Mouse (Mus musculus) CH12.LX (cell line): ENCODE data around the gene Zfp326. TPM values are rescaled to one million over a fixed set of nuclear protein-coding genes. Genes with fewer than 3 reads are reported as not detected.

Source experiments
- DNase-seq: peaks from one replicate; pipeline ENCODE4 v3.0.0-alpha.2; 2013; ENCODE audit errors: extremely low read depth
- H3K27ac ChIP-seq: 2 replicates; pipeline ENCODE4 v1.5.1; 2012; ENCODE audit warnings: low read depth, mild to moderate bottlenecking, control low read depth, moderate library complexity; ENCODE audit not compliant: insufficient read depth
- H3K27me3 ChIP-seq: replicated peaks from 2 replicates; pipeline ENCODE3; 2012; ENCODE audit warnings: inconsistent platforms
- H3K36me3 ChIP-seq, 2 experiments: replicated peaks in 1 of 2; 2 replicates each; pipeline versions ENCODE3 to v1.6.1; 2012; ENCODE audit warnings: inconsistent platforms in 1 of 2, low read length in 1 of 2, mild to moderate bottlenecking in 1 of 2, mixed read lengths in 1 of 2, moderate library complexity in 1 of 2; ENCODE audit not compliant: control insufficient read depth in 1 of 2, insufficient read depth in 1 of 2
- H3K4me1 ChIP-seq, 2 experiments: 2 replicates each; pipeline ENCODE4 v1.6.1; 2012; ENCODE audit warnings: inconsistent platforms in 1 of 2, moderate library complexity in 1 of 2; ENCODE audit not compliant: insufficient read depth in 2 of 2, control insufficient read depth in 1 of 2
- H3K4me2 ChIP-seq: 2 replicates; pipeline ENCODE4 v1.6.1; 2012; ENCODE audit warnings: low read depth, mild to moderate bottlenecking, control low read depth; ENCODE audit not compliant: poor library complexity, insufficient read depth, severe bottlenecking
- H3K4me3 ChIP-seq, 3 experiments: fragments of 150-350 bp in 1 of 3; sonication (generic) in 1 of 3; replicated peaks in 1 of 3; 2 replicates each; pipeline versions ENCODE3 to v1.5.1; 2011 to 2012; ENCODE audit warnings: low read depth in 2 of 3, low read length in 2 of 3, mild to moderate bottlenecking in 2 of 3, moderate library complexity in 2 of 3, control low read depth in 1 of 3, improper control_type of control experiment in 1 of 3, inconsistent platforms in 1 of 3, mixed read lengths in 1 of 3; ENCODE audit not compliant: poor library complexity in 1 of 3
- H3K79me2 ChIP-seq: replicated peaks from 2 replicates; pipeline ENCODE4 v1.6.1; 2012; ENCODE audit warnings: mild to moderate bottlenecking, moderate library complexity; ENCODE audit not compliant: control insufficient read depth, poor library complexity, insufficient read depth, severe bottlenecking; ENCODE audit errors: extremely low read depth
- H3K9ac ChIP-seq: 2 replicates; pipeline ENCODE4 v1.6.1; 2012; ENCODE audit warnings: low read depth, mild to moderate bottlenecking, control low read depth, moderate library complexity; ENCODE audit not compliant: insufficient read depth
- H3K9me3 ChIP-seq: replicated peaks from 2 replicates; pipeline ENCODE3; 2012; ENCODE audit warnings: low read length, inconsistent platforms, mixed read lengths
- CHD1 ChIP-seq: IDR thresholded peaks from 2 replicates; pipeline ENCODE4 v1.6.1; 2012; ENCODE audit warnings: low read depth, low read length, improper control_type of control experiment, inconsistent platforms
- CTCF ChIP-seq, 2 experiments: IDR thresholded peaks in 1 of 2; conservative IDR thresholded peaks in 1 of 2; 2 replicates each; pipeline ENCODE4 v1.5.1; 2011 to 2012; ENCODE audit warnings: low read depth in 2 of 2, low read length in 2 of 2, improper control_type of control experiment in 1 of 2, inconsistent platforms in 1 of 2, mild to moderate bottlenecking in 1 of 2, moderate library complexity in 1 of 2
- GABPA ChIP-seq: IDR thresholded peaks from 2 replicates; pipeline ENCODE4 v1.6.1; 2012; ENCODE audit warnings: low read depth, low read length, improper control_type of control experiment, inconsistent platforms; ENCODE audit not compliant: insufficient replicate concordance
- IRF4 ChIP-seq: IDR thresholded peaks from 2 replicates; pipeline ENCODE4 v1.6.1; 2014; ENCODE audit warnings: low read depth, mild to moderate bottlenecking, inconsistent platforms, low read length, improper control_type of control experiment
- JUN ChIP-seq: IDR thresholded peaks from 2 replicates; pipeline ENCODE4 v1.6.1; 2011; ENCODE audit warnings: low read depth, mild to moderate bottlenecking, low read length, improper control_type of control experiment, moderate library complexity; ENCODE audit not compliant: insufficient read depth
- MAFK ChIP-seq: IDR thresholded peaks from 2 replicates; pipeline ENCODE4 v1.6.1; 2011; ENCODE audit warnings: low read length, improper control_type of control experiment; ENCODE audit not compliant: insufficient replicate concordance
- MEF2A ChIP-seq: IDR thresholded peaks from 2 replicates; pipeline ENCODE4 v1.6.1; 2014; ENCODE audit warnings: low read depth, mild to moderate bottlenecking, inconsistent platforms, low read length, improper control_type of control experiment, borderline replicate concordance
- NELFE ChIP-seq: IDR thresholded peaks from 2 replicates; pipeline ENCODE4 v1.6.1; 2011; ENCODE audit warnings: low read depth, low read length, improper control_type of control experiment
- NRF1 ChIP-seq: IDR thresholded peaks from 2 replicates; pipeline ENCODE4 v1.6.1; 2014; ENCODE audit warnings: low read depth, mild to moderate bottlenecking, inconsistent platforms, low read length, improper control_type of control experiment, moderate library complexity
- RAD21 ChIP-seq: IDR thresholded peaks from 2 replicates; pipeline ENCODE4 v1.6.1; 2011; ENCODE audit warnings: low read depth, mild to moderate bottlenecking, low read length, improper control_type of control experiment, moderate library complexity
- SIN3A ChIP-seq: IDR thresholded peaks from 2 replicates; pipeline ENCODE4 v1.6.1; 2012; ENCODE audit warnings: low read length, improper control_type of control experiment, inconsistent platforms
- SMC3 ChIP-seq: IDR thresholded peaks from 2 replicates; pipeline ENCODE4 v1.6.1; 2011; ENCODE audit warnings: low read depth, low read length, improper control_type of control experiment
- TBP ChIP-seq: conservative IDR thresholded peaks from 2 replicates; pipeline ENCODE4 v1.6.1; 2011; ENCODE audit warnings: low read depth, low read length, improper control_type of control experiment
- USF1 ChIP-seq: IDR thresholded peaks from 2 replicates; pipeline ENCODE4 v1.6.1; 2014; ENCODE audit warnings: low read depth, mild to moderate bottlenecking, inconsistent platforms, low read length, improper control_type of control experiment
- USF2 ChIP-seq: conservative IDR thresholded peaks from 2 replicates; pipeline ENCODE4 v1.6.1; 2011; ENCODE audit warnings: low read depth, low read length, improper control_type of control experiment
- ZC3H11A ChIP-seq: IDR thresholded peaks from 2 replicates; pipeline ENCODE4 v1.6.1; 2012; ENCODE audit warnings: low read depth, mild to moderate bottlenecking, inconsistent platforms, low read length, improper control_type of control experiment
- ZMIZ1 ChIP-seq: IDR thresholded peaks from 2 replicates; pipeline ENCODE4 v1.6.1; 2012; ENCODE audit warnings: low read depth, mild to moderate bottlenecking, inconsistent platforms, low read length, improper control_type of control experiment
- dilution Hi-C: fragments of 300-500 bp; cut with MboI; formaldehyde crosslinking; loops from 2 replicates; pipeline ENCODE4 v1.14.3; 2020; ENCODE audit warnings: low sequenced_read_pairs; ENCODE audit not compliant: extremely low pct_unique_long_range_greater_than_20kb, extremely low pct_ligation_motif_present
- in situ Hi-C: fragments of 300-500 bp; cut with MboI; formaldehyde crosslinking; loops from 3 replicates; pipeline ENCODE4 v1.14.3; 2019; ENCODE audit warnings: low sequenced_read_pairs, low pct_ligation_motif_present, low pct_unique_long_range_greater_than_20kb, mixed read lengths
- polyA plus RNA-seq: library from polyadenylated mRNA; unstranded; fragments of >175 nt; gene quantifications from 2 replicates; pipeline ENCODE4 v1.2.1, GENCODE M21; 2012; ENCODE audit warnings: low read depth; ENCODE audit not compliant: insufficient read length
- total RNA-seq, 2 experiments: library from RNA; depleted of rRNA; stranded (reverse); fragments of 300-350 nt in 1 of 2; fragments of >200 nt in 1 of 2; gene quantifications; 2 replicates each; pipeline ENCODE4 v1.2.3; 2012 to 2014

The Zfp326 gene
- total and polyA plus RNA-seq, 3 experiments = 5.3 to 21.6 (median 7.4) TPM

- H3K4me1 ChIP-seq = peaks cover 0 to 7% of the 10 kb centered on the region in 2 experiments; a peak in 1 of 4 replicates
- H3K36me3 ChIP-seq = no peaks in the 10 kb centered on the region
- H3K27ac ChIP-seq = no peak overlapping the region
- DNase-seq = no peak
- H3K9me3 ChIP-seq = no peaks in the 10 kb centered on the region
- no peaks in the 10 kb centered on the region for H3K27me3 ChIP-seq
- dilution Hi-C loops = no loop called here
- H3K4me3 ChIP-seq = no peak overlapping the region
- H3K4me2 ChIP-seq = no peak overlapping the region
- TF ChIP-seq SMC3 (0 out of 2 replicates have a peak, but pooled peaks have one; percentile 3), NELFE (no peak), CTCF (conservative IDR thresholded peaks at IDR 0.05 in 1 of 2, IDR thresholded peaks at IDR 0.05 in 1 of 2; ENCODE audit: low read depth in 2 of 2, low read length in 2 of 2) (peak in 1 of 2 experiments; percentile 25; a peak in 2 of 4 replicates), RAD21 (peak; percentile 25)
- H3K79me2 ChIP-seq = no peaks in the 10 kb centered on the region
- in situ Hi-C loops = no loop called here
- H3K9ac ChIP-seq = no peak overlapping the region
These were observed 31.3 kb upstream of the Zfp326 start for GRCm38 (mm10) chr5:105845041-105845440.

DNA sequence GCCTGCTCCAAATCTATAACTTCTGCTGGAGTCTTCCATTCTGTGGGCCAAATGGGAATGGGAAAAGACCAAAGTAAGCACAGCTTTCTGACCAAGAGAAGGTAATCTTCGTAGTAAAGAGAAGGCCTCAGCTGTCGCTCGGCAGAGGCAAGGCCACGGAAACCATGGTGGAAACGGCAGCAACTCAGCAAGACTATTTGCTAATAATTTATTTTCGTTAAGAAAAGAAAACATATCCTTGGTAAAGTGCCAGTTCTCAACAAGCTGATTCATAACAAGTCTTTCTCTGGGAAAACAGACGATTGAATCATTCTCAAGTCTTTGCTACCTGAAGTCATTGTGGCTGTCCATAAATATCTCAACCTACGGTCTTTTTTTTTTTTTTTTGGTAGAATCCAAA lies 28.6 kb upstream of the Zfp326 start:
- dilution Hi-C loops = no loop called here
- DNase-seq = no peak
- Histone ChIP-seq H3K4me3 (no peak overlapping the region), H3K4me2 (no peak overlapping the region), H3K36me3 (no peaks in the 10 kb centered on the region), H3K4me1 (peaks cover 0 to 7% of the 10 kb centered on the region in 2 experiments; a peak in 1 of 4 replicates), H3K9ac (no peak overlapping the region), H3K9me3 (no peaks in the 10 kb centered on the region), H3K27me3 (no peaks in the 10 kb centered on the region), H3K27ac (no peak overlapping the region), H3K79me2 (no peaks in the 10 kb centered on the region)
- in situ Hi-C loops = no loop called here
- TF ChIP-seq NELFE (no peak), ZC3H11A (no peak), CHD1 (no peak), USF1 (no peak), SIN3A (no peak), USF2 (no peak), TBP (no peak), GABPA (no peak), NRF1 (no peak), ZMIZ1 (no peak), IRF4 (no peak), JUN (no peak), MEF2A (no peak), MAFK (no peak)
